Mouse (Mus musculus): ENCODE results near the gene Cfap299. TPM values are rescaled to one million over a fixed set of nuclear protein-coding genes. Genes with fewer than 3 reads are reported as not detected.

The Cfap299 gene
- polyA plus RNA-seq, 1 experiment from 2014 or later = not detected

DNA sequence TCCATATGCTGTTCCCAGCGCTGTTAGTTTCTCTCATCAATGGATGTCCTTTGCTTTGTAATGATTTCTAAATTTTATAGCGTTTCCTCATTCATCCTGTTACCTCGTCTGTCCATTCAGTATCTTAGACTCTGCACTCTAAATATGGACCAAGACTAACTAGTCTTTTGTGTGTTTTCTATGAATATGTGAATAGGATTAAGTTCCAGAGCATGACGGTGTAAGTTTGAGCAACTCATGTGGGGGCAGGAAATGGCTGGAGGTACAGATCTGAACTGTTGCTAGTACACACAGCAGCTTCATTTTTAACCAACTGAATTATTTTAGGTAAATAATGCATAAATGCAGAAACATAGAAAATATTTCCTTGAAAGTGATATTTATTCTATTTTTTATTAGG lies 51.3 kb downstream of the Cfap299 start:
- H3K36me3 ChIP-seq (replicated peaks) = no peaks in the 10 kb centered on the region
- no peak for ATAC-seq (ENCODE audit: insufficient read depth)
- no peaks in the 10 kb centered on the region for H3K27me3 ChIP-seq
- no peak overlapping the region for H3K27ac ChIP-seq (replicated peaks)
- 73% methylated on average over 4 of the region's 4 CpGs for WGBS (ENCODE audit: insufficient replicate concordance)
- no peak overlapping the region for H3K4me2 ChIP-seq
- no peaks in the 10 kb centered on the region for H3K4me1 ChIP-seq (replicated peaks)
- no peak overlapping the region for H3K4me3 ChIP-seq (replicated peaks)
- H3K9me3 ChIP-seq (replicated peaks) = no peaks in the 10 kb centered on the region
- no peak overlapping the region for H3K9ac ChIP-seq

DNA sequence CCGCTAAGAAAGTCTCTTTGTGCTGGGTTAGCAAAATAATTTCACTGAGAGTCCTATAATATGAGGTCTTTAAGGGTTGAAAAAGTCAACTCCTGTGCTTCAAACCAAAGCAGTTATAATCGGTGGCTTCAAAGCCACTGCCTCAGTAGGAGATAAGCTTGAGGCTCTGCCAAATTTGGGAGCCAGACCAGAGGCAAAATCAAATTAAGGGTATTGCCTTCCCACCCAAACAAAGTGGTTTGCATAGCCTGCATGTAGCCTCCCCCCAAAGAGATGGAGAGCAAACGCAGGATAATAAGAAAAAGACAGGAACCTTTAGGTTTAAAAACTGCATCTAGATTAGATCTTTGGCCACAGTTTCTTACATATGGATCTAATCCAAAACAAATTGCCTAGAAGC lies 58.0 kb downstream of the Cfap299 start:
- no peak overlapping the region for H3K9ac ChIP-seq
- H3K36me3 ChIP-seq (replicated peaks) = no peaks in the 10 kb centered on the region
- H3K4me1 ChIP-seq (replicated peaks) = no peaks in the 10 kb centered on the region
- ATAC-seq (ENCODE audit: insufficient read depth) = no peak
- 48% methylated on average over 3 of the region's 3 CpGs for WGBS (ENCODE audit: insufficient replicate concordance)
- H3K27ac ChIP-seq (replicated peaks) = no peak overlapping the region
- no peaks in the 10 kb centered on the region for H3K27me3 ChIP-seq
- H3K4me2 ChIP-seq = no peak overlapping the region
- no peak overlapping the region for H3K4me3 ChIP-seq (replicated peaks)
- H3K9me3 ChIP-seq (replicated peaks) = no peaks in the 10 kb centered on the region

DNA sequence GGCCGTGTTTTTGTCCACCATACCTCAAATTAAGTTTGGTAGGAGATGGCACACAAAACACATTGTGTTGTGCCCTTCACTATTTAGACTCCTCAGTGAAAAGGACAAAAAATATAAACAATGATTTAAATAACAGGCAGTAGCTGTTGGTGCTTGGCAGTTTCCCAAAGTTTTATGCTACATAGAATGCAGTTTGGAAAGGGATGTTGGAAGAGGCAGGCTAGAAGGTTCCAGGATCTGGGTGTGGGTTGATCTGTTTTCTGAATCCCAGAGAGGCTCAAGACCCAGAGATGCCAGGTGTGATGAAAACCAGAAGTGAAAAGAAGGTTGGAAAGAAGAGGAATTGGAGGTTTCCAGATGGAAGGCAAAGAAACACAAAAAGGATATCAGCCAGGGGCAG lies 73.1 kb downstream of the Cfap299 start:
- no peaks in the 10 kb centered on the region for H3K36me3 ChIP-seq (replicated peaks)
- H3K27ac ChIP-seq (replicated peaks) = no peak overlapping the region
- no peak overlapping the region for H3K4me2 ChIP-seq
- H3K4me1 ChIP-seq (replicated peaks) = no peaks in the 10 kb centered on the region
- no peaks in the 10 kb centered on the region for H3K9me3 ChIP-seq (replicated peaks)
- ATAC-seq (ENCODE audit: insufficient read depth) = no peak
- H3K27me3 ChIP-seq = no peaks in the 10 kb centered on the region
- 52% methylated on average over 1 of the region's 1 CpGs for WGBS (ENCODE audit: insufficient replicate concordance)
- H3K4me3 ChIP-seq (replicated peaks) = no peak overlapping the region
- no peak overlapping the region for H3K9ac ChIP-seq

DNA sequence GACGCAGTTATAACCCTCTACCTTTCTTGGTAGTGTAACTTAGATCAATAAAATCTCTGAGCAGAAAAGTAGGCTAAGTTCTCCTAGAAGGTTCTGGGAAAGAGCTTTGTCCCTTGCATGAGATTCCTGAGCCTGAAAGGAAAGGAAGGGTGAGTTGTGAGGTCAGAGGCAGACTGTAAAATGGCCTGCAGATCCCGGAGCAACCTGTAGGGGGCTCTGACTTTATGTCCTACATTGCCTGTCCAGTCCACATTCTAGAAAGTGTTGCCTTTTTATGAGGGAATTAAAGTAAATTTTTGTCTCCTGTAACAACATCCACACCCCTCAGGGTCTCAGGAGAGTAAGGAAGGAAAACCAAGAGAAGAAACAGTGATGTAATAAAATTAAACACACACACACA lies 81.0 kb downstream of the Cfap299 start:
- H3K4me3 ChIP-seq (replicated peaks) = no peak overlapping the region
- ATAC-seq (ENCODE audit: insufficient read depth) = no peak
- H3K9ac ChIP-seq = no peak overlapping the region
- H3K27me3 ChIP-seq = no peaks in the 10 kb centered on the region
- no peak overlapping the region for H3K27ac ChIP-seq (replicated peaks)
- H3K4me2 ChIP-seq = no peak overlapping the region
- H3K9me3 ChIP-seq (replicated peaks) = no peaks in the 10 kb centered on the region
- H3K4me1 ChIP-seq (replicated peaks) = no peaks in the 10 kb centered on the region
- no peaks in the 10 kb centered on the region for H3K36me3 ChIP-seq (replicated peaks)
- WGBS (ENCODE audit: insufficient replicate concordance) = 51% methylated on average over 2 of the region's 2 CpGs

DNA sequence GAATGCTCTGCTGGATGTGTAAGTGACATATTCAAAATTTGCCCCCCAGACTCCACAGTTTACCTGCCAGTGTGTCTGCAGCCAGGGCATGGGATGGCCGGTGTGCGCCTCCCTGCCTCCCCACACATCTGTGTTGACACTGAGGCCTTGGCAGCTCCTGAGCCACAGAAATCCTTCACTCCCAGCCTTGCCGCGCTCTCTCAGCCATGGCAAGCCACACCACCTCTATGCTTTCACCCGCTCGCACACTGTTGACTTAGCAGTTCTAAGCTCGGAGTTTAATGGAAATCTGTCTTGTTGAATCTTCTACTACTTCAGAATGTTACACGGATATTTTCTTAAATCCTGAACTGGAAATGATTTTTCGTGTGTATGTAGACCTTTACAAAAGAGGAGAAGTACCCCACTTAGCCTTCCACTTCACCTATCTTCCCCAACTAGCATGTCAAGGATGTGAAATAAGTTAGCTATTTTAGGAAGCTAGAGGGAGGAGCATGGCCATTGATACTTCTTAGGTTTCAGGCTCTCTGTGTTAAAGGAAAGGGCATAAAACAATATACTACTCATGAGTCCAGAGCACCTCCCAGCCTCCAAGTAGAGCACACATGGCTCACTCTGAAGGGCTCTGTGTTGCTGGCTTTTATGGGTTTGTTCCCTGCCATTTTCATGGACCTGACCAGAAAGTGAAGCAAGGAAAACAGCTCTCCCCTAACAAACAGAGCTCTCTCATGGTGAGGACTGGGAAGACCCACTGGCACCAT lies 87.5 kb downstream of the Cfap299 start:
- WGBS (ENCODE audit: insufficient replicate concordance) = 58% methylated on average over 9 of the region's 9 CpGs
- Histone ChIP-seq H3K27ac (replicated peaks) (no peak overlapping the region), H3K9ac (no peak overlapping the region), H3K4me3 (replicated peaks) (no peak overlapping the region), H3K4me1 (replicated peaks) (no peaks in the 10 kb centered on the region), H3K36me3 (replicated peaks) (no peaks in the 10 kb centered on the region), H3K9me3 (replicated peaks) (no peaks in the 10 kb centered on the region), H3K4me2 (no peak overlapping the region), H3K27me3 (no peaks in the 10 kb centered on the region)
- ATAC-seq (ENCODE audit: insufficient read depth) = no peak

DNA sequence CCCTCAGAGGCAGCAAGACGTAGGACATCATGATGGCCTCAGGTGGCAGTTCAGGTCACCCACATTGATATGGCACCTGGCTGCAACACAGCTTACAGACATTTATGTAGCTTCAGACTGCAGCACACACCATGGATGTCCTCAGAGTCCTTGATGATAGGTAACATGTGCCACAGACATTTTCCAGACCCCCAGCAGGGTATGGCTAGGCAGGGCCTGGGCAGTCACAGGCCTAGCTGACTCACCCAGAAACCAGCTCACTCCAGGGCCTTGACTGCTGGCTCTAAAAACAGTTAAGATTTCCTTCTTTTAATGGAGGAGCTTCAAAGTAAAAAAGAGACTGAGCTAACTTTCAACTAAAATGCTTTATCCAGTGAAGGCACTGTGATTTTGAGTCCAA lies 95.9 kb downstream of the Cfap299 start:
- H3K27me3 ChIP-seq = no peaks in the 10 kb centered on the region
- 72% methylated on average over 1 of the region's 1 CpGs for WGBS (ENCODE audit: insufficient replicate concordance)

DNA sequence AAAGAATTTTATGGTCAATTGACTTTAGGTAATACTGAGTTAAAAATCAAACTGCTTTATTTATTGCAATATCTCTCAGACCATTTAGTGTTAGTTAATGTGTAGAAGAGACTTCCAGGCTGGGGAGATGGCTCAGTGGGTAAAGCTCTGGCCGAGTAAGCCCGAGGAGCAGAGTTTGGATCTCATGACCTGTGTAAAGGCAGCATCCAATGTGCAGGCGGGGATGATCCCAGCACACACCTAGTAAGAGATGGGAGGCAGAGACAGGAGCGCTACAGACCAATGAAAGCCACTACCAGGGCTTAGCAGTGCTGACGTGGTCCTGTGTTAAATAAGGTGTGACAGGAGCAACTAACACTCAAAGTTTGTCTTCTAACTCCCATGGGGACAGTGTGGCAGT lies 97.0 kb downstream of the Cfap299 start:
- Histone ChIP-seq H3K36me3 (replicated peaks) (no peaks in the 10 kb centered on the region), H3K27ac (replicated peaks) (no peak overlapping the region), H3K9ac (no peak overlapping the region), H3K4me2 (no peak overlapping the region), H3K9me3 (replicated peaks) (no peaks in the 10 kb centered on the region), H3K27me3 (no peaks in the 10 kb centered on the region), H3K4me3 (replicated peaks) (no peak overlapping the region), H3K4me1 (replicated peaks) (no peaks in the 10 kb centered on the region)
- WGBS (ENCODE audit: insufficient replicate concordance) = 55% methylated on average over 5 of the region's 5 CpGs
- no peak for ATAC-seq (ENCODE audit: insufficient read depth)

More for the DNA sequence above, 95.9 kb downstream of the Cfap299 start:
- Histone ChIP-seq H3K27ac (replicated peaks) (no peak overlapping the region), H3K4me1 (replicated peaks) (no peaks in the 10 kb centered on the region), H3K4me3 (replicated peaks) (no peak overlapping the region), H3K9ac (no peak overlapping the region), H3K9me3 (replicated peaks) (no peaks in the 10 kb centered on the region), H3K36me3 (replicated peaks) (no peaks in the 10 kb centered on the region), H3K4me2 (no peak overlapping the region)
- ATAC-seq (ENCODE audit: insufficient read depth) = no peak

DNA sequence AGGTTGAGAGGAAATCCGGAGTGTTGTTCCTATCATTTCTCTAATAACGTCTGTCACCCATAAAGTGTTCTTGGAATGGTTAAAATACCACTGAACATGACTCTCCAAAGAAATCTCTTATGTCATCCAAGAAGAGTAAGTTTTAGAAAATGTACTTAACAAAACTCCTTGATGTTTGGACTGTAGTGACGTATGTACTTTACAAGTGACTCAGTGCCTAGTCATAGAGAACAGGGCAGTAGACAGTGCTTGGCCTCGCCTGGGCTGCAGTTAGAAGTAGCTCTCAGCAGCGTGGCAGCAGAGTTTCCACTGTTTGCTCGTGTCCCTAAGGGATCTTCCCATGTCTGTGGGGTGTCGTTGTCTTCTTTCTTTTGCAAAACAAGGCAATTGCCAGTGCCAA lies 101.0 kb downstream of the Cfap299 start:
- Histone ChIP-seq H3K4me3 (replicated peaks) (no peak overlapping the region), H3K36me3 (replicated peaks) (no peaks in the 10 kb centered on the region), H3K4me1 (replicated peaks) (no peaks in the 10 kb centered on the region), H3K9ac (no peak overlapping the region), H3K4me2 (no peak overlapping the region), H3K27me3 (no peaks in the 10 kb centered on the region), H3K9me3 (replicated peaks) (no peaks in the 10 kb centered on the region), H3K27ac (replicated peaks) (no peak overlapping the region)
- no peak for ATAC-seq (ENCODE audit: insufficient read depth)
- 55% methylated on average over 7 of the region's 7 CpGs for WGBS (ENCODE audit: insufficient replicate concordance)

DNA sequence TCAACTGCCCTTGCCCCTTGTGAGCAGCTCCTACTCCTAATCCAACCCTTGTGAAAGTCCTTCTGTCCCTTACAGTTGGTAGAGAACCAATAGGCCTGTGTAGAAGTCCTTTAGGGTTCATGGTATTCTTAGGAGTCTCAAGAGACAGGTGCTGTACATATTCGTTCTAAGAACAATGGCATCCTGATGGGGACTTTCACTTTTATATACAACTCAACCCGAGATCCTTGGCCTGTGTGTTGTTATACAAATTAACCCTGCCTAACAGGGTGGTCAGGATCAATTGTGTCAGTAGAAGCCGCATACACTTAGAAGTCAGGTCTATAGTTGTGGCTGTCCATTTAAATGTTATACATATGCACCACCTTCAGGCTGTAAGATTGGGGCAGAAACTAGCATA lies 109.6 kb downstream of the Cfap299 start:
- H3K4me3 ChIP-seq (replicated peaks) = no peak overlapping the region
- H3K9me3 ChIP-seq (replicated peaks) = no peaks in the 10 kb centered on the region
- no peak overlapping the region for H3K4me2 ChIP-seq
- H3K9ac ChIP-seq = no peak overlapping the region
- WGBS (ENCODE audit: insufficient replicate concordance) = 45% methylated on average over 3 of the region's 3 CpGs
- H3K4me1 ChIP-seq (replicated peaks) = no peaks in the 10 kb centered on the region
- H3K36me3 ChIP-seq (replicated peaks) = no peaks in the 10 kb centered on the region
- ATAC-seq (ENCODE audit: insufficient read depth) = no peak
- H3K27me3 ChIP-seq = no peaks in the 10 kb centered on the region
- no peak overlapping the region for H3K27ac ChIP-seq (replicated peaks)

DNA sequence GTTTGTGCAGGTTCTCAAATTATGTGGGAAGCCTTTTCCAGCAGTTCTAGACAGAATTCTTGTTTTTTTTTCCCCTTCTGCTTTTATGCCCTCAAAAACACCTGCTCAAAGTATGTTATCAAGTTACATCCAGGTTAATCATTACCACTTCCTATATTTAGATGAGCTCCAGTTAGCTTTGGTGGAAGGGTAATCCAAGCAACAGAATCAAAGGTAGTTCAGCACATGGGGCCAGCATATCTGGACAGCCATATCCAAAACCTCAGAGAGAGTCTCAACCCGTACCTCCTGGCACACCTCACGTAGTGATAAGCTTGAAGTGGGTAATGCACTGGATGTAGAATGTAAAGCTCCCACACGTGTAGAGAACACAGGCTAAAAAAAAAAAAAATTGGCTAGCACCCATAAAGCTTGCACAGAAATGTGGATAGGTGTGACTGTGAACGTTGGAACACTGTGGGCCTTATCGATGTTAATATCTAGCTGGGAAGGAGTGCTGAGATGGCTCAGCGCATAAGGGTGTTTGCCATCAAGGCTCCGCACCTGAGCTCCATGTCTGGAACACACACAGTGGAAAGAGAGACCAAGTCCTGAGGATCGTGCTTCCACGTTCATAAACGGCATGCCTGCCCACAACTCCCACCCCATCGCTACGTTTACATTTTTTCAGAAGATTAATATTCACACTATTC lies 117.8 kb downstream of the Cfap299 start:
- H3K9ac ChIP-seq = no peak overlapping the region
- H3K9me3 ChIP-seq (replicated peaks) = no peaks in the 10 kb centered on the region
- ATAC-seq (ENCODE audit: insufficient read depth) = no peak
- no peak overlapping the region for H3K4me2 ChIP-seq
- WGBS (ENCODE audit: insufficient replicate concordance) = 65% methylated on average over 12 of the region's 12 CpGs
- H3K4me3 ChIP-seq (replicated peaks) = no peak overlapping the region
- no peaks in the 10 kb centered on the region for H3K27me3 ChIP-seq
- H3K4me1 ChIP-seq (replicated peaks) = no peaks in the 10 kb centered on the region
- no peaks in the 10 kb centered on the region for H3K36me3 ChIP-seq (replicated peaks)
- H3K27ac ChIP-seq (replicated peaks) = no peak overlapping the region

DNA sequence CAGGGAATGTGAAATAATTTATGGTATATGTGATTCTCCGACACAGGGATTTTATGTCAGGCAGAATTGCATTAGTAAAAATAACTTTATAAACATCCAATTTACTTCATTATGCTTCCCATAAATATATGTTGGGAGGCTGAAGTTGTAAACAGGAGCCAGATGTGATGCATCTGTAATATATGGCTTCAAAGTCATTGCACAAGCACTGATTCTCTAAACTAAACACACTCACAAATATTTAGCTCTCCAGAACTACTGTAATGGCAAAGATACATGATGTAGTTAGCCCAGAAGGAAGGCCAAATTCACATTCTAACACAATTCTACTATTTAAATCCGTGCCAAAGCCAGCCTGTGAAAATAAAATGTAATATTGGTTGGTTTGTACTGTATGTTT lies 120.8 kb downstream of the Cfap299 start:
- no peak for ATAC-seq (ENCODE audit: insufficient read depth)
- Histone ChIP-seq H3K36me3 (replicated peaks) (no peaks in the 10 kb centered on the region), H3K4me3 (replicated peaks) (no peak overlapping the region), H3K27ac (replicated peaks) (no peak overlapping the region), H3K9me3 (replicated peaks) (no peaks in the 10 kb centered on the region), H3K9ac (no peak overlapping the region), H3K4me1 (replicated peaks) (no peaks in the 10 kb centered on the region), H3K27me3 (no peaks in the 10 kb centered on the region), H3K4me2 (no peak overlapping the region)
- WGBS (ENCODE audit: insufficient replicate concordance) = 52% methylated on average over 2 of the region's 2 CpGs
